Mouse (Mus musculus): ENCODE measurements around the gene Pamr1. TPM values are rescaled to one million over a fixed set of nuclear protein-coding genes. Genes with fewer than 3 reads are reported as not detected.
A peak's percentile ranks its signal among the peaks of the same experiment; 100 is the strongest.

The Pamr1 gene
- total RNA-seq, 2 experiments from 2014 or later, result not detected

GRCm38 (mm10) chr2:102658661-102659520 lies 109.1 kb downstream of the Pamr1 start:
- peak; percentile 55 for ATAC-seq (replicated peaks; ENCODE audit: poor library complexity)

- ATAC-seq (replicated peaks; ENCODE audit: poor library complexity), result no peak
These were observed 109.7 kb downstream of the Pamr1 start for GRCm38 (mm10) chr2:102659521-102659830.

GRCm38 (mm10) chr2:102661052-102661451 lies 111.2 kb downstream of the Pamr1 start:
- ATAC-seq (replicated peaks; ENCODE audit: poor library complexity), result no peak

- ATAC-seq (replicated peaks; ENCODE audit: poor library complexity), result no peak
These were observed 113.1 kb downstream of the Pamr1 start for GRCm38 (mm10) chr2:102662911-102663310.

- ATAC-seq (replicated peaks; ENCODE audit: poor library complexity), result no peak
These were observed 113.5 kb downstream of the Pamr1 start for GRCm38 (mm10) chr2:102663339-102663738.

- no peak for ATAC-seq (replicated peaks; ENCODE audit: poor library complexity)
These were observed 114.1 kb downstream of the Pamr1 start for GRCm38 (mm10) chr2:102663865-102664264.

- no peak for ATAC-seq (replicated peaks; ENCODE audit: poor library complexity)
These were observed 118.2 kb downstream of the Pamr1 start for GRCm38 (mm10) chr2:102667981-102668380.

GRCm38 (mm10) chr2:102669580-102669979 lies 119.8 kb downstream of the Pamr1 start:
- no peak for ATAC-seq (replicated peaks; ENCODE audit: poor library complexity)

- no peak for ATAC-seq (replicated peaks; ENCODE audit: poor library complexity)
These were observed 124.8 kb downstream of the Pamr1 start for GRCm38 (mm10) chr2:102674582-102674981.

GRCm38 (mm10) chr2:102675275-102675674 lies 125.5 kb downstream of the Pamr1 start:
- ATAC-seq (replicated peaks; ENCODE audit: poor library complexity), result peak; percentile 69

GRCm38 (mm10) chr2:102676716-102677312 lies 127.0 kb downstream of the Pamr1 start:
- ATAC-seq (replicated peaks; ENCODE audit: poor library complexity), result no peak

- ATAC-seq (replicated peaks; ENCODE audit: poor library complexity), result no peak
These were observed 127.6 kb downstream of the Pamr1 start for GRCm38 (mm10) chr2:102677400-102677799.

GRCm38 (mm10) chr2:102681351-102681750 lies 131.5 kb downstream of the Pamr1 start:
- no peak for ATAC-seq (replicated peaks; ENCODE audit: poor library complexity)

GRCm38 (mm10) chr2:102682168-102682567 lies 132.4 kb downstream of the Pamr1 start:
- ATAC-seq (replicated peaks; ENCODE audit: poor library complexity), result peak; percentile 89

- peak; percentile 71 for ATAC-seq (replicated peaks; ENCODE audit: poor library complexity)
These were observed 135.7 kb downstream of the Pamr1 start for GRCm38 (mm10) chr2:102685371-102686107.

GRCm38 (mm10) chr2:102686108-102686450 lies 136.3 kb downstream of the Pamr1 start:
- ATAC-seq (replicated peaks; ENCODE audit: poor library complexity), result no peak

Other genes starting within 250 kb of the Pamr1 start
- 27.8 and 31.6 TPM in 2 replicates for gene Trim44, start 142.2 kb upstream of the Pamr1 start, total RNA-seq (2015)
- 35.6 and 40.8 TPM in 2 replicates for gene Trim44, start 142.2 kb upstream of the Pamr1 start, total RNA-seq (2017)
- 0.05 and 0.07 TPM in 2 replicates for gene Fjx1, start 97.5 kb upstream of the Pamr1 start, total RNA-seq (2015)
- gene Fjx1, start 97.5 kb upstream of the Pamr1 start, total RNA-seq (2017), result not detected in 2 replicates
- gene Slc1a2, start 108.6 kb downstream of the Pamr1 start, total RNA-seq (2015), result not detected in 2 replicates
- gene Slc1a2, start 108.6 kb downstream of the Pamr1 start, total RNA-seq (2017), result not detected in 2 replicates